Mouse (Mus musculus): ENCODE data around the gene Brd2. TPM values are rescaled to one million over a fixed set of nuclear protein-coding genes. Genes with fewer than 3 reads are reported as not detected.

Gene Brd2
- polyA plus RNA-seq, 1 experiment = 184 TPM

DNA sequence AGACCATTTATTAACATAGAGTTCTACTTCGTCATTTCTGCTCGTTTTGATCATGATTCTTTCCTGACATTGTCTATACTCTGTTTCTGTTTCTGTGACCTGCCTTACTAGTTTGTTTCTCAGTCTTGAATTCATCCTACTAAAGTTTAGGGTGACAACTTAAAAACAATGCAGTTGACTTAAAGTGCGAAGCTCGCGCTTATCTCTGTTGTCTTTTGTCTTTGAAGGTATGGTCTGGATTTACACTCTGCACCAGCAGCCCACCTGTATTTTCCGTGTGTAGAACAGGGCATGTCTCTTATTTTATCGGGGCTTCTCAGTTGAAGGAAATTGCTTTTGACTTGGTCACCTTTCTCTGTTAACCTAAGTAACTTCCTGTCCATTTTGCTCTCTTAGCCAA is 677 bp upstream of the Brd2 start:
- H3K4me1 ChIP-seq (ENCODE audit: control insufficient read depth, insufficient read depth, low read length) = peaks cover 4% of the 10 kb centered on the region
- peak overlapping the region; percentile 99; the same call in 1 of the 2 replicates for H3K4me3 ChIP-seq (ENCODE audit: insufficient read depth, low read length)
- H3K27ac ChIP-seq (ENCODE audit: insufficient read depth, low read length) = no peak overlapping the region; the same call in none of the 2 replicates
- no peak for TF ChIP-seq CTCF (IDR thresholded peaks at IDR 0.05; ENCODE audit: extremely low read depth, insufficient read depth, low read length)

DNA sequence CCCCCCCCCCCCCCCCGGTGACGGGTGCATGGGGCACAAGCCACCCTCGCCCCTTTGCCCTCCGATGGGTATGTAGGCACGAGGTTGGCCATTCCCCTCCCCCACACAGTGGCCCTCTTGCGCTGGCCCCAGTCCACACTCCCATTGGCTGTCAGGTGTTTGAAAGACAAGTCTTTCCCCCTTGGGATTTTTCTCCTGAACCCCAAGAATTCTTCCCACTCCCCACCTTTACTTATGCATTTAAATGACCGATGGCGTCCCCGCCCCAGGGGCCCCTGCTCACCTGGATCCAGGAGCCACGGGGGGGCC is 601 bp downstream of the Brd2 start:
- H3K4me1 ChIP-seq (ENCODE audit: control insufficient read depth, insufficient read depth, low read length) = peaks cover 2% of the 10 kb centered on the region
- H3K27ac ChIP-seq (ENCODE audit: insufficient read depth, low read length) = peak overlapping the region; percentile 99
- TF ChIP-seq POLR2A (IDR thresholded peaks at IDR 0.05; ENCODE audit: extremely low read depth, insufficient read depth, low read length) = no peak
- TF ChIP-seq CTCF (IDR thresholded peaks at IDR 0.05; ENCODE audit: extremely low read depth, insufficient read depth, low read length) = no peak
- peak overlapping the region; percentile 99 for H3K4me3 ChIP-seq (ENCODE audit: insufficient read depth, low read length)

DNA sequence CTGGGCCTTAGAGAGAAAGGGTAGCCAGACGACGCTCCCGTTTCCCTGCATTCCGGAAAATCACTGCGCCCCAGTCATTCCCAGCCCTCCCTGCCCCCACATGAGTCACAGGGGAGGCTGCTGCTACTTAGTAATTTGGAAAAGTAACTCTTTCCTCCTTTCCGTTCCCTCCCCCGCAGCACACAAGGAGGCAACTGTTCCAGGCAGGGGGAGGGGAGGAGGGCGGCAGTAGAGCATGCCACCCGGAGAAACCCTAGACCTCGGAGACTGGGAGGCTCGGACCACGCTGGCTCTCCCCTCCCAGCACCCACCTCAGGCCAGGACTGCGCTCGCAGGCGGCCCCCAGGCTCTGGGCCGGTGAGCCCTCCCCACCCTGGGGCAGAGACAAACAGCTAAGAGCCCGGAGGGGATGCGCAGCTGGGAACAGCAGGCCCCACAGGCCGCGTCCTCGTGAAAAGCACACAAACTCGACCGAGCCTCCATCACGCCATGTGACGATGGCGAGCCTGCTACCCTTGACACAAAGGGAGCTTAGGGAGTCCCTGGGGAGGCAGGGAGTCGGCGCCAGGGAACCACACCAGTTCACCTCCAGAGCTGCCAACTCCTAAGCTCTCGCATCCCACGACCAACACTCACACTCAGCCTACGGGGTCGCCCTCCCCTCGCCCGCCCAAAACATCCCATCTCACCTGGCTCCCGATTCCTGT is 1.1 kb downstream of the Brd2 start:
- Histone ChIP-seq H3K27ac (ENCODE audit: insufficient read depth, low read length) (peak overlapping the region; percentile 99), H3K4me3 (ENCODE audit: insufficient read depth, low read length) (peak overlapping the region; percentile 99), H3K4me1 (ENCODE audit: control insufficient read depth, insufficient read depth, low read length) (peaks cover 2% of the 10 kb centered on the region)
- TF ChIP-seq CTCF (IDR thresholded peaks at IDR 0.05; ENCODE audit: extremely low read depth, insufficient read depth, low read length) = no peak
- TF ChIP-seq POLR2A (IDR thresholded peaks at IDR 0.05; ENCODE audit: extremely low read depth, insufficient read depth, low read length) = peak; percentile 69

DNA sequence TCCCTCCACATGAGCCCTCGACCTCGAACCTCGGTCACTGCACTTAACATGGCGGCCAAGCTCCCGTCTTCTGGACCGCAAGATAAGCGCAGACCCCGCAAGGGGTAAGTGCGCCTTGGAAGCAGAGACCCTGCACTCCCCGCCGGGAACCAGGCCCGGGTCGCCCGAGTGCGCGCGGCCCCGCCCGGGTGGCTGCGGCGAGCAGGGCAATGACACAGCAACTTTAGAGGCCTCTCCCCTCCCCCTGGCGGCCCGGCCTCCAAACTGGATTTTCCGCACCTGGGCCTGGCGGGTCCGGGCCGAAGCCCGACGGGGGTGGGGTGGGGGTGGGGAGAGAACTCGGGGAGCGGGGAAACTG is 1.6 kb downstream of the Brd2 start:
- peak overlapping the region; percentile 99 for H3K4me3 ChIP-seq (ENCODE audit: insufficient read depth, low read length)
- H3K27ac ChIP-seq (ENCODE audit: insufficient read depth, low read length) = peak overlapping the region; percentile 100
- TF ChIP-seq CTCF (IDR thresholded peaks at IDR 0.05; ENCODE audit: extremely low read depth, insufficient read depth, low read length) (no peak), POLR2A (IDR thresholded peaks at IDR 0.05; ENCODE audit: extremely low read depth, insufficient read depth, low read length) (no peak)
- H3K4me1 ChIP-seq (ENCODE audit: control insufficient read depth, insufficient read depth, low read length) = peaks cover 2% of the 10 kb centered on the region

DNA sequence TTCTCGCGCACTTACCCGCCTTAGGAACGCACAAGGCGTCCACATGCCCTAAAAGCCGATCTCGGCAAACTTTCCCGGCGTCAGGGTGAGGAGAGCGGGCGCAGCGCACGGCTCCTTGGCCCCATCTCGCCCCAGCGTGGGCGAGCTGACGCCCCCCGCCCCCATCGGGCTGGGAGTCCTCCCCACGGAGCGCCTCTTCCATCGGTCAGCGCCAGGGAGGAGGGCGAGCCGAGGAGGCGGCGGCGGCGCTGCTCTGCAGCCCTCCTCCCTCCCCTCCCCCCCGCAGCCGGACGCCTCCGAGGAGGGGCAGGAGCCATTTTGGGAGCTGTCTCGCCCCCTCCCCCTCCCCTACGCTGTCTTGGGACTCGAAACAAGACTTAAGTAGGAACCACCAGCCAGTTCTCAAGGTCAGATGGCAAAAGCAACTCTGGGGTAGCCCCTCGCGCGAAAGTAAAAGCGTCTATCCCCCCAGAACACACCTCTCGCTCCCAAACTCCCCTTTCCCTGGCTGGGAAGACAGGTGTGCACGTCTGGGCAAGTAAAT is 2.2 kb downstream of the Brd2 start:
- Histone ChIP-seq H3K4me1 (ENCODE audit: control insufficient read depth, insufficient read depth, low read length) (peaks cover 2% of the 10 kb centered on the region), H3K27ac (ENCODE audit: insufficient read depth, low read length) (peak overlapping the region; percentile 100), H3K4me3 (ENCODE audit: insufficient read depth, low read length) (peak overlapping the region; percentile 99)
- TF ChIP-seq POLR2A (IDR thresholded peaks at IDR 0.05; ENCODE audit: extremely low read depth, insufficient read depth, low read length) (peak; percentile 34; the same call in 1 of the 2 replicates), CTCF (IDR thresholded peaks at IDR 0.05; ENCODE audit: extremely low read depth, insufficient read depth, low read length) (no peak)

GRCm38 (mm10) chr17:34119249-34120179 is 2.9 kb downstream of the Brd2 start, which contains the start of gene H2-DMa:
TSS of gene H2-DMa (plus strand) at chr17:34119541.
- H3K4me1 ChIP-seq (ENCODE audit: control insufficient read depth, insufficient read depth, low read length) = peaks cover 2% of the 10 kb centered on the region

GRCm38 (mm10) chr17:34118873-34119248 is 3.6 kb downstream of the Brd2 start:
- TF ChIP-seq CTCF (IDR thresholded peaks at IDR 0.05; ENCODE audit: extremely low read depth, insufficient read depth, low read length) = no peak
- TF ChIP-seq POLR2A (IDR thresholded peaks at IDR 0.05; ENCODE audit: extremely low read depth, insufficient read depth, low read length) = no peak
- Histone ChIP-seq H3K4me1 (ENCODE audit: control insufficient read depth, insufficient read depth, low read length) (peaks cover under 1% of the 10 kb centered on the region), H3K27ac (ENCODE audit: insufficient read depth, low read length) (peak overlapping the region; percentile 44; the same call in 1 of the 2 replicates), H3K4me3 (ENCODE audit: insufficient read depth, low read length) (peak overlapping the region; percentile 99)

More at GRCm38 (mm10) chr17:34119249-34120179, 2.9 kb downstream of the Brd2 start, which contains the start of gene H2-DMa:
- TF ChIP-seq CTCF (IDR thresholded peaks at IDR 0.05; ENCODE audit: extremely low read depth, insufficient read depth, low read length) = no peak
- peak; percentile 88; the same call in 1 of the 2 replicates for TF ChIP-seq POLR2A (IDR thresholded peaks at IDR 0.05; ENCODE audit: extremely low read depth, insufficient read depth, low read length)
- H3K4me3 ChIP-seq (ENCODE audit: insufficient read depth, low read length) = peak within 1 kb of the TSS; percentile 99
- H3K27ac ChIP-seq (ENCODE audit: insufficient read depth, low read length) = peak within 1 kb of the TSS; percentile 100

- H3K4me3 ChIP-seq (ENCODE audit: insufficient read depth, low read length) = peak overlapping the region; percentile 99
- H3K4me1 ChIP-seq (ENCODE audit: control insufficient read depth, insufficient read depth, low read length) = no peaks in the 10 kb centered on the region; the same call in 1 of the 2 replicates
- peak overlapping the region; percentile 44; the same call in 1 of the 2 replicates for H3K27ac ChIP-seq (ENCODE audit: insufficient read depth, low read length)
- TF ChIP-seq POLR2A (IDR thresholded peaks at IDR 0.05; ENCODE audit: extremely low read depth, insufficient read depth, low read length) = no peak
- TF ChIP-seq CTCF (IDR thresholded peaks at IDR 0.05; ENCODE audit: extremely low read depth, insufficient read depth, low read length) = no peak
Observed at GRCm38 (mm10) chr17:34118113-34118872, 4.1 kb downstream of the Brd2 start.
